ENCODE assay signal across 19 mouse cellular contexts in the genomic region with DNA sequence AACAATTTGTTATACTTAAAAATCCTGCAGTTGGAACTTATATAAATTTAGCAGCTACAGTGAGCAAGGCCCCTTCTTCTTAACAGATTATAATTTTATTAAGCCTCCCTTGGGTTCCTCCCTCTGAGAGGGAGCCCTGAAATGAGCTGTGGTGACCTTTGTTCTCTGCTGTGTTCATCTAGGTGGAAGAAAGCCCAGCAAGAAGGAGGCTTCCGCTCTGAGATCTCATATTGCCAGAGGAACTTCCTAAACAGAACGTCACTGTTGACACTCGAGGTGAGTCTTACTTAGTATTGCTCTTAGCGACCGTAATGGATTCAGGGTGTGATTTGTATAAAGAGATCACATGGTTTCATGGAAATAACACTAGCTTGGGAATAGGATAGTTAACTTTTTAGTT. TPM values are rescaled to one million over a fixed set of nuclear protein-coding genes. Genes with fewer than 3 reads are reported as not detected.
"Had no signal": no experiment of that assay in that cellular context is flagged by ENCODE, and none has a peak within 500 bp of the region (broad histone marks: within the 10 kb centered on the region; RNA-seq: fewer than 3 reads in every experiment).

No protein-coding gene starts in this region.

- DNase-seq: lung, adult 2 months; lung, postnatal 14 days; lung, postnatal 36 days; right cerebral cortex, postnatal 14 days; thymus, adult 2 months; thymus, postnatal 25 days; thymus, postnatal 4 days had no signal

- ATAC-seq: lung, postnatal 0 days; midbrain, embryonic 13.5 days; midbrain, embryonic 15.5 days had no signal

- H3K9ac ChIP-seq: lung, embryonic 15.5 days; midbrain, embryonic 13.5 days; midbrain, embryonic 15.5 days; neural tube, embryonic 12.5 days; stomach, embryonic 15.5 days had no signal

- H3K4me1 ChIP-seq: lung, embryonic 15.5 days; megakaryocyte, embryonic 14.5 days; midbrain, embryonic 13.5 days; midbrain, embryonic 15.5 days; neural tube, embryonic 12.5 days; stomach, embryonic 15.5 days had no signal

- H3K9me3 ChIP-seq: lung, embryonic 15.5 days; megakaryocyte, embryonic 14.5 days; midbrain, embryonic 13.5 days; midbrain, embryonic 15.5 days; neural tube, embryonic 12.5 days; stomach, embryonic 15.5 days had no signal

- H3K4me3 ChIP-seq: lung, embryonic 15.5 days; megakaryocyte, embryonic 14.5 days; midbrain, embryonic 13.5 days; midbrain, embryonic 15.5 days; neural tube, embryonic 12.5 days; stomach, embryonic 15.5 days had no signal

- H3K27ac ChIP-seq: lung, embryonic 15.5 days; macrophage; midbrain, embryonic 13.5 days; midbrain, embryonic 15.5 days; neural tube, embryonic 12.5 days; stomach, embryonic 15.5 days; stomach, postnatal 0 days had no signal

- H3K27me3 ChIP-seq: lung, embryonic 15.5 days; megakaryocyte, embryonic 14.5 days; midbrain, embryonic 13.5 days; midbrain, embryonic 15.5 days; neural tube, embryonic 12.5 days; stomach, embryonic 15.5 days had no signal

- H3K4me2 ChIP-seq: lung, embryonic 15.5 days; midbrain, embryonic 11.5 days; midbrain, embryonic 13.5 days; midbrain, embryonic 15.5 days; neural tube, embryonic 12.5 days; stomach, embryonic 15.5 days had no signal

RNA-seq across cellular contexts. Expression of a gene that starts 24.5 kb away (rescaled TPM):
- polyA plus RNA-seq: macrophage had no signal

RNA-seq across cellular contexts. Expression of a gene that starts 30.6 kb away (rescaled TPM):
- polyA plus RNA-seq: macrophage; spleen, adult 2 months; testis, adult 2 months had no signal
